Mouse (Mus musculus) lung, postnatal 36 days (tissue): ENCODE results near the gene Cand1.

Experiments used
- DNase-seq: peaks from one replicate; pipeline ENCODE4 v3.0.0; 2022; ENCODE audit warnings: mixed read lengths

Cand1 gene

DNA sequence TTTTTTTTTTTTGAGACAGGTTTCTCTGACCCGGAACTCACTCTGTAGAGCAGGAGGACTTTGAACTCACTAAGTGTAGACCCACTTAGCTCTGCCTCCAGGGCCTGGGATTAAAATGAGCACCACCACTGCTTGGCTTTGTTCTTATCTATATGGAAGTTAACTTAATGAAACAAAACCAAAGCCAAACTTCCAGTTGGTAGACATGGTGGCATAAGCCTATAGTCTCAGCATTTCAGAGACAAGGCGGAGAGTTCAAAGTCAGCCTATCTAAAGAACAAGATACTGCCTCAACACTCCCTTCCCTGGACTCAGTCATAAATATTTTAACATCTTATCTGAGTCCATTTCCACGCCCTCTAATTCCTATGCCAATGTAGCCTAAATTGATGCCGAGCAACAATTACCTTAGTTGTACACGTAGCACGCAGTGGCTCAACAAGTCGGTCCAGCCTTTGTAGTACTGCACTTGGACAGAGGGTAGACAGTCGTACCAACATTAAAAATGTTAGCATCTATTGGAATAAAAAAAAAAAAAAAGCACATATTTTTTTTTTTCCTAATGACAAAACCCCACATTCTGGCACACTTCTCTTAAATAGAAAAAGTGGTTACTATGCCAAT, 33.4 kb downstream of the Cand1 start:
- DNase-seq = no peak

DNA sequence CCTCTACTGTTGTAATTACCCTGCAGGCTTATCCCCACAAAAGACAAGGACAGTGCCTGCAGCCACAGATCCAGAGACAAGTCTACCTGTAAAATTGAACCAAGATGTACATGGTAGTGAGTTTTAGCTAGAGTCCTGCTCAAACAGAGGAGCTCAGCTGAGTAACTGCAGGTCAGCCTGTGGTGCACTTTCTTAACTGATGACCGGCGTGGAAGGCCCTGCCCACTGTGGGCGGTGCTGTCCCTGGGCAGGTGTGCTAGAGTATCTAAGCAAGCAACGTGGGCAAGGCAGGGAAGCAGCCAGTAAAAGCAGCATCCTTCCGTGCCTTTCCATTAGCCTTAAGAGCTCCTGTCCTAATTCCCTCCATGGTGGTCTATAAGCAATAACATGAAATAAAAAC, 34.6 kb downstream of the Cand1 start:
- no peak for DNase-seq

DNA sequence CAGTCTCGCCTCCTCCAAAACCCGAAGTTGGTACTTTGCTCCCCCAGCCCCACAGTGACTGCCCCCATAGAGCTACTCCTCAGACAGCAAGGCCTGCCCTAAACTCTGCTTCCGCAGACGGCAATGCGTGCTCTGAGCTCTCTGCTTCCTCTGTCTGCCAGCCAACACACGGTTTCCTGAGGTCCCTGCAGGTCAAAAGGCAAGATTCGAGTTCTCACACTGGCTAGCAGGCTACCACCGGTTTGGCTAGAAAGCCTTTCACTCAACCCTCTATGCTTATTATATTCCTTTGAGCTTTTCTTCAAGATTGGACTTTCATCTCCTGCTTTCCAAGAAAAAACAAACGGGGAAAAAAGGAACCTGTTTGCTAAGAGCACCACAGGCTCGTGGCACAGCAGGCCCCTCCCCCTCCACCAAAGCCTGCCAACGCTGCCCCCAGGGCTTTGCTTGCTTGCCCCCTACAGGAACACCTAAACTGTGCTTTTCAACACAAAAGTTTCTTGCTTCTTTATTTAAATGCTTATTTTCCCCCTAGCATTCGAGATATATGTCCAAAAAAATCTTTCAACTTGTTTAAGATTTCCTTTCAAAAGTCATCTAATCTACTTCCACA, 35.4 kb downstream of the Cand1 start:
- no peak for DNase-seq

DNA sequence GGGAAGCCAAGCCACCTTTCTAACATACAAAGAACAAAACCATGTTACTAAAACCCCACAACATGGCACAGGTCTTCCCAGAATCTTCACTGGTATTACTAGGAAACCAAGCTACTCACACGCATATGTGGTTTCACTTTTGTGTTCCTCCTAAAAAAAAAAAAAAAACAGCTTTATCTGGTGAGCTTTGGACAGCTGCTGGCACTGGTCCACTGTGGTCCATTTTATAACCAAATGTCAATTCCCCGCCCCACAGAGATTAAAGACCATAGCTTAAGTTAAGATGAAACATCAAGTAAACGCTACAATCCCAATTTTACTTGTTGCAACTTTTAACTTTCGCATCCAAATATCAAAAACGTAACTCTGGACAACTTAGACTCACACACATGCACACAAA, 40.0 kb downstream of the Cand1 start:
- no peak for DNase-seq

DNA sequence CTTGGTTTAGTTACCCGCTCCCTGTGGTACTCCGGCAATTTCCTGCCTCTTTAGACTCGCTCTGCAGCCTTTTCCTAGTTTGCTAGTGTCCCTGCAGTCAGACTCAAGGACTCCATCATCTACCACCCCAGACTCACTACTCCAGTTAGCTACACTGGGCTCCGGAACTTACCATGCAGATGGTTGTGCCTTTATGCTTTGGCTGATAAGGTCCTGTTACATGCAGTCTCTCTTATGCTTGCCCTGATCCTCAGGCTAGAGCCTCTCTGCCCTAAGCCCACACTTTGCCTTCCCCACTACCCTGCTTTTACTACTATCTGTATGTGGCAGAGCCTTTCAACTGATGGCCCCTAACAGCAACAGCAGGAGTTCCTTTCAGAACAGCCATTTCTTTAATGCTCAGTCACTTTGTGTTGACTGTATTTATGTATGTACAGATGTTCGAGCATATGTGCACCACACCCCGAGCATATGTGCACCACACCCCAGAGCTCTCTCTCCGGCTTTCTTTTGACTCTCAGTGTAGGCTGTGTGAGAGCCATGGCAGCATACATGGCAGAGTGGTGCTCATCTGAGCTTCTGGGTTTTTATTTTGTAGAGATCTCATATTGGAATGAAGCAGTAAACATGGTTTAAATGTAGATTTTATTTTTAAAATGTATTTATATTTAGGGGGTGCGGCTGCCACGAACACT, 41.5 kb downstream of the Cand1 start:
- no peak for DNase-seq

DNA sequence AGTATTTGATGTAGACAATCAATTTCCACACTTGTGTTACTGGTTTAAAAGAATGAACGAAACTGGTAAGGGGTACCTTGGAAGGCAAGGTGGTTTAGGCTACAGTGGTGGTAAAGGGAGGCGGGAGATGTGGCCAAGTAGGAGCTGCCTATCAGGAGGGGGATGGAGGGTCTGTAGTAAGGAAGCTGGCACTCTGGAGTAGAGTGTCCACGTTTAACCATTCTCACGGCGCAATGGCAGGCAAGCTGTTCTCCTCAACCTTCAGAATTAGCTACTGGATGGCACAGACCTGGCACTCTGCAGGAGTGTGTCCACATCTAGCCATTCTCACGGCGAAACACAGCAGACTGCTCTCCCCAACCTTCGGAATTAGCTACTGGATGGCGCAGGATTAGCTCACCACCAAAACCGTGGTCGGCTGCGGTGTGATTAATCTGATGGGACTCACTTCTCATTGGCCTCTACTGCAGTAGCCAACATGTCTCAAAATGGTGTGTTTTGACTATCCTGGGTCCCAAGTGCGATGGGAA, 42.2 kb downstream of the Cand1 start:
- DNase-seq = no peak

DNA sequence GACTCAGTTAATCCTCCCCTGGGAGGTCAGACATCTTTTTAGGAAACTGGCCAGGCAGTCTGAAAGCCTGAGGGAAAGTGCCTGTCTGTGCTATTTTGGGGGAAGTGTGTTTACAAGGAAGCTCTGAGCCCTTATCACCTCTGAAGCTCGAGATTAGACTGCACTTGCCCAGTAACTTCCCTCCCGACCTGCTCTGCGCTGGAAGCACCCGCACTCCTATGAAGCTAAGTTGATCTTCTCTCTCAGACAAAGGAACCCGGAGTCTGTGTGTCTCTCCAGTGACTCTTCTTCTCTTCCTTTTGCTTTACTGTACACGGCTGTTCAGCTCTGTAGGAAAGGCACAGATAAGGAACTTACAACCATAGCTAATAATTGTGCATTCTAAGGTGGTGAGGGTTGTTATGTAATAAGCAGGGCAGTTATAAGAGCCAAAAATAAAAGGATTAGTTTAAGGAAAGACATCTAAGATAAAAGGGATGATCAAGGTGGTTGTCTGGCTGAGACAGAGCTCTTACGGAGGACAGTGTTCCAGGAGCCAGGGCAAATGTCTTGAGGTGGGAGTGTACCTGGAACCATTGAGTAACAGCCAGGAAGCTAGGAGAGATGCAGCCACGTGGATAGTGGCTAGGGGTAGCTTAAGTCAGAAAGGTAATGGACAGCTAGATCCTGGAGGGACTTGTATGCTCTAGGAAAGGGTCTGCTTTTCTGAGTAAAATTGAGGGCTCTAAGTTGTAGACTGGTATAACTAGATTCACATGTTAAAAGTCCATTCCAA, 47.1 kb downstream of the Cand1 start:
- DNase-seq = no peak

DNA sequence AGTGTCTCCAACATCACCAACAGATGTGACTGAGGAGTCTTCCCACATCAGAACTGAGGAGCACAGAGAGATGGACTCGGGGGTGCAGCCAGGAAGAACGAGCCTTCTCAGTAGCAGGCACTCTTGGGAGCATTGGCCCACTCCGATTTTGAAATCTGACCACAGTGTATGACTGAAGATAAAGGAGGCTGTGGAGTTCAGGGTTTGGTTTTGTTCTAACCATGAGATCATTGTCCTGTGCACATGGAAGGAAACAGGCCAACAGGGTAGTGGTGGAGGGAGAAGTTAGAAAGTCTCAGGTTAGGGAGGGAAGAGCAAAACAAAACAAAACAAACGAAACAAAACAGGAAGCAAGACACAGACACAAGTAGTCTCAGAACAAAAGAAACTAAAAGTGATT, 52.1 kb downstream of the Cand1 start:
- no peak for DNase-seq

DNA sequence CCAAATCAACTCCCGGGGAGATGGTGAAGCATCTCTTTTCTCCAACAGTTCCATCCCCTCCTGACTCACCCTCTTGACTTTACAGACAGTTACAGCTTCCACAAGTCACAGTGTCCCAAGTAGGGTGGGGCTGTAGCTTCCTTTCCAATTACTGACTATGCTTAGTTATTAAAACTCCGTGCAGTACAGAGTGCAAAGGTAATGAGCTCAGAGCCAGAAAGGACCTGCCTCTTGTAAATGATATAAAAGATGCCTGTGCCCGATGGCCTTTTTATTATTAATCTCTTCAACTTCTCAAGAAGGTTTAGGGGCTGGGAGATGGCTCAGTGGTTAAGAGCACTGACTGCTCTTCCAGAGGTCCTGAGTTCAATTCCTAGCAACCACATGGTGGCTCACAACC, 70.2 kb downstream of the Cand1 start:
- DNase-seq = no peak

DNA sequence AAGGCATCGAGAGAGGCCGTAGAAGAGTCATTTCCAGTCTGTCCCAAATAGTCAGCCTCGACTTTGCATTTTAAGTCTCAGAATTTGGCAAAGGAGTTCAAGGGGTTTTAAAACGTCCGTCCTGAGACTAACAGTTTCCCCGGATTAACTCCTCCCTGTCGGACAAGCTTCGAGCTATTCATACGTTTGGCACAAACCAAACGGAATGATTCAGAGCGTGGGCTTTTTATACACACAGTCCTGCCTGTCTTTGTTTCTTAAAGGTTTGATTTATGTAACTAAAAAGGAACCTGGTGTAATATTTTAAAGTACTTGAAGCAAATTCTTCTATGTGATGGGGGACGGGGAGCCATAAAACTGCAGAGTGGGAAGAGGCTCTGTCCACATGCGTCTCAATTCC, 70.6 kb downstream of the Cand1 start:
- DNase-seq = no peak

DNA sequence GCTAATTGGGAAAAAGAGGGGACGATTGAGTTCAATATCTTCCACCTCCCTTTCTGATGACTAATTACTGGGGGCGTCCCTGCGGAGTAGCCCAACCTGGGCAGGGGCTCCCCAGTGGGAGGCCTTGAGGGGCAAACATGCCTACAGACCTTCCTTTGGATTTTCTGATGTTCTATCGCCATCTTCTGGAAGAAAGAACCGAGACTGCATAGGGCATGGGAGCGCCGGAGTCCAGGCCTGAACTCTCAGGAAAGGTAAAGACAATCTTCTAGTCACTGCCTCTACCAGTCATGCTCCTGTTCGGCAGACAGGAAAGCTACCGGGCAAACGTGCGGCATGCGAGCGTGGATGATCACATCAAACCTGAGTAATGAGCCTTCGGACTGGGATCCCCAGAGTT, 71.1 kb downstream of the Cand1 start:
- DNase-seq = peak; percentile 6

DNA sequence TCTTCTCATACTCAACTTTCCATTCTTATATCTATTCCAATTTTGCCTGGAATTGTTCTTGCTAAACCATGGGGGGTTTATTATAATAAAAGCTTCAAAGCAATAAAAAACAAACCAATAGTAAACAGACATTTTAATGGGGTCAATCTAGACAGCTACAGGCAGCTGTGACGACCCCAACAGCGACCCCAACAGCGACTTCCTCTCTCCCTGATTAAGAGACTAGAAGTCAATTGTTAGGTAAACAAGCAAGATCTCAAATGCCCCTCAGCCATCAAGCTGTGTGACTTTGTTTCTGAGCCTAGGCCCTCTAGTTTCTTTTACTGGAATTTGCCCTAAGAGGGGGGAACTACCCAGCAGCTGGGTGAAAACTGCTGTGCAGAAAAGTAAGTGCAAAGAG, 72.0 kb downstream of the Cand1 start:
- no peak for DNase-seq

DNA sequence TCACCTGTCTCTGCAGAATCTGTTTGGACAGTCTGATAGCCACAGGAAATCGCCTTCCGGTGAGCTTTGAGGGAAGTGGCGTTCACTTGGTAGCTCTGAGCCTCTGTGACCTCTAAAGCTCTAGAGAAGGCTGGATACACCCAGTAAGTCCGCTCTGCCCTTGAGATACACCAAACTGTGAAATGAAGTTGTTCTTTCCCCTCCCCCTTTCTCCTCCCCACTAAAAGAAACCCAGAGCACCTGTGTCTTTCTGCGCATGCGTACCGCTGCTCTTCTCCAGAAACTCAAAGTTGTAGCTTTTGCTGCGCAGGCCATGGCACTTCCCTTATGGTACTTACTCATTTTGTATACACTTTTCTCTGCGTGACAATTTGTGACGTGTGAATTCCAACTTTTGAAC, 74.8 kb downstream of the Cand1 start:
- DNase-seq = no peak

DNA sequence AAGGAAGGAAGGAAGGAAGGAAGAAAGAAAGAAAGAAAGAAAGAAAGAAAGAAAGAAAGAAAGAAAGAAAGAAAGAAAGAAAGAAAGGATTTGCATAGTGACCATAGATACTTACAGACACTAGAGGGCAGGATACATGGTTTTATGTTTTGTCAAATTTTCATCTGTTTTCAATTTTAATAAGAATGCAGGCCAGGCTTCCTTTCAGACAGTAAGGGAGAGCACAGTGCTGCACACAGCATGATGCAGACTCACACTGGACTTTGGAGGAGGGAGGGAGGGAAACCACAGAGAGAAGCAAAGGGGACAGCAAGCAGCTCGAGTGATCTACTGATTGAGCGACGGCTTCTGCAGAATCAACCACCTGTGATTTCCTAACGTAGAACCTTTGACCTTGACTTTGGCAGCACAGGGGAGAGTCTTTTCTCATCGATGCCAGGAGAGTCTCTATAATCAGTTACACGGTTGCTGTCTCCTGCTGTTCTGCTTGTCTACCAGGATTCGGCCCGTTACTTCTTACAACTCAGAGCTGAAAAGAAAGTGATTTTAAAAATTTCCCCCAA, 78.0 kb downstream of the Cand1 start:
- no peak for DNase-seq

DNA sequence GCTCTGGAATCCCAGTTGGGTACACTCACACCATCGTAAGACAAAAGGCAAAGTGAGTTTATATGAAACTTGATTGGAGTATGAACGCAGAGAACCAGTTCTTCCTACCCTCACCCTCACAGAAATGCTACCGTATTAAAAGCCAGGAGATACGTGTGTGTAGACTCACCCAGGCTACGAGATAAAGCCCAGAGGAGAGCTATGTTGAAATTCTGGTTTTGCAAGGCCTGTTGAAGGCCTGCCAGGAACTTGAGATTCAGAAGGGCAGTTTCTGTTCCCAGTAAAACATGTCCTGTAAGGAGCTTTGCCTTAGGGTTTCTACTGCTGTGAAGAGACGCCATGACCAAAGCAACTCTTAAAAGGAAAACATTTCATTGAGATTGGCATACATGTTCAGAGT, 79.7 kb downstream of the Cand1 start:
- peak; percentile 83 for DNase-seq

DNA sequence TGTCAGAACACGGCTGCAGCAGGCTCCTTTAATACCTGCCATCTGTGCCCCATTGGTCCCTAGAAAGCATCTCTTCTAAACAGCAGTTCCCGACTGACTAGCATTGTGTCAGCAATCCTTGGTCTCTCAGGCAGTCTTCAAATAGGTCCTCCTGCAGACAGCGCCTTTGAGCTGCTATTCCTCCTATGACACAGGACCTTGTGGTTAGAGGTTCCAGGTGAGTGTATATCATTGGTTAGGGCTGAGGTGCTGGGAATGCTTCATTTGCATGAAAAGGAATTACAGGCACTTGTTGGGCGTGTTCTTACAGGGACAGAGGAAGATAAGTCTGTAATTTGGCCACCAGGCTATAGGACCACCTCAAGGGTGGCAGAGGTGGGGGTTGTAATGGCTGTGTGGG, 90.6 kb downstream of the Cand1 start:
- DNase-seq = no peak
